Mouse (Mus musculus): ENCODE data around the gene Zcchc9. TPM values are rescaled to one million over a fixed set of nuclear protein-coding genes. Genes with fewer than 3 reads are reported as not detected.

Gene Zcchc9
- polyA plus RNA-seq, 1 experiment = 36.8 TPM

DNA sequence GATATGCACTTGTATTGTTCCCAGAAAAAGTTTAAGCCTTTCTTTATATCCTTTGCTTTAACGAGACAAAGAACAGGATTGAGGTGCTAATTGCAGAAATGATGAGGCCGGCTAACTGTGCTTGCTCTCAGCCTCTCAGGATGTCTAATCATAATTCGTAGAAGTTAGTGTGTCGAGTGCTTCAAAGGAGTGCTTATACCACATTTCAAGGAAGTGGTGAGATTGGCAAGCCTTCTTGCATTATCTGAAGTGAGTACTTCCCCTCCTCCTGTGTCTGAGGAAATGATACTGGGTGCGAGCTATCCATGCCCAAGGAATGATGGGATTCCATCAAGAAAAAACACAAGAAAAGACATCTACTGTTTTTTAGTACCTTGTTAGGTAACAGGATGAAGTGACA, 7.2 kb upstream of the Zcchc9 start:
- Histone ChIP-seq H3K4me1 (ENCODE audit: control insufficient read depth, insufficient read depth, low read length) (no peaks in the 10 kb centered on the region), H3K9ac (ENCODE audit: low read depth, poor library complexity, severe bottlenecking) (no peak overlapping the region; the same call in 1 of the 2 replicates), H3K27ac (ENCODE audit: insufficient read depth, low read length) (no peak overlapping the region), H3K36me3 (ENCODE audit: control insufficient read depth, insufficient read depth, low read length, poor library complexity, severe bottlenecking) (no peaks in the 10 kb centered on the region), H3K4me3 (ENCODE audit: low read depth, low read length) (no peak overlapping the region), H3K27me3 (ENCODE audit: control insufficient read depth, insufficient read depth, low read length, poor library complexity, severe bottlenecking) (no peaks in the 10 kb centered on the region), H3K9me3 (replicated peaks; ENCODE audit: control insufficient read depth, insufficient read depth, low read length, poor library complexity, severe bottlenecking) (peaks cover 8% of the 10 kb centered on the region)
- TF ChIP-seq EP300 (IDR thresholded peaks at IDR 0.05; ENCODE audit: insufficient read depth, low read depth, low read length) (no peak), CTCF (IDR thresholded peaks at IDR 0.05; ENCODE audit: low read depth, low read length) (no peak), POLR2A (IDR thresholded peaks at IDR 0.05; ENCODE audit: insufficient read depth, low read length) (no peak)

- Histone ChIP-seq H3K27me3 (ENCODE audit: control insufficient read depth, insufficient read depth, low read length, poor library complexity, severe bottlenecking) (no peaks in the 10 kb centered on the region), H3K9ac (ENCODE audit: low read depth, poor library complexity, severe bottlenecking) (no peak overlapping the region), H3K4me1 (ENCODE audit: control insufficient read depth, insufficient read depth, low read length) (no peaks in the 10 kb centered on the region), H3K36me3 (ENCODE audit: control insufficient read depth, insufficient read depth, low read length, poor library complexity, severe bottlenecking) (peaks cover 12% of the 10 kb centered on the region), H3K9me3 (replicated peaks; ENCODE audit: control insufficient read depth, insufficient read depth, low read length, poor library complexity, severe bottlenecking) (peaks cover 8% of the 10 kb centered on the region), H3K4me3 (ENCODE audit: low read depth, low read length) (no peak overlapping the region), H3K27ac (ENCODE audit: insufficient read depth, low read length) (no peak overlapping the region)
- TF ChIP-seq CTCF (IDR thresholded peaks at IDR 0.05; ENCODE audit: low read depth, low read length) (no peak), POLR2A (IDR thresholded peaks at IDR 0.05; ENCODE audit: insufficient read depth, low read length) (no peak), EP300 (IDR thresholded peaks at IDR 0.05; ENCODE audit: insufficient read depth, low read depth, low read length) (no peak)
These were observed 2.0 kb upstream of the Zcchc9 start for GRCm38 (mm10) chr13:91809476-91809875.

DNA sequence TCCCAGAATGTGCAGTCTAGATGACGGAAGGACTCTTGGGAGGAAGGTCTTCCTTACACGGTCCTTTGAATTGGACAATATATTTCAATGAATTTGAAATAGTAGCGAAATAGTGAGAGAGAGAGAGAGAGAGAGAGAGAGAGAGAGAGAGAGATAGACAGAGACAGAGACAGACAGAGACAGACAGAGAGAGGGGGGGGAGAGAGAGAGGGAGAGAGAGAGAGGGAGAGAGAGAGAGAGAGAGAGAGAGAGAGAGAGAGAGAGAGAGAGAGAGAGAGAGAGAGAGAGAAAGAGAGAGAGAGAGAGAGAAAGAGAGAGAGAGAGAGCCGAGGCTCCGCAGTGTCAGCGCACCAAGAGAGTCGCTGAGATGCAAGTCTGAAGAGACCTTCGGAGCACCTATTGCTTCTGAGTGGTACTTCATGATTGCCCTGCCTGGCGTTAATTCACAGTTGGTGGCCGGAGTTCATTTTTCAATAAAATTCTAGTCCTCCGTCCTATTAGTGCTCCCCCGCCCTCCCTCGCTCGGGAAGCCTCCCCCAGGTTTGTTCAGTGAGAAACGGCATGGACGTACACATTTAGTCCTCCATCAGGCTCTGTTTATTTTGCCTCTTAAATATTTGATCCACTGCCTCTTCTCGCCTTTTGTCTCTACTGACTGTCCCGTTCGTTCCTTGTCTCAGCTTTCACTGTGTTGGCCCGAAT, 520 bp upstream of the Zcchc9 start:
- peaks cover 12% of the 10 kb centered on the region for H3K36me3 ChIP-seq (ENCODE audit: control insufficient read depth, insufficient read depth, low read length, poor library complexity, severe bottlenecking)
- H3K27ac ChIP-seq (ENCODE audit: insufficient read depth, low read length) = peak overlapping the region; percentile 16; the same call in 1 of the 2 replicates
- no peaks in the 10 kb centered on the region for H3K27me3 ChIP-seq (ENCODE audit: control insufficient read depth, insufficient read depth, low read length, poor library complexity, severe bottlenecking)
- H3K9me3 ChIP-seq (replicated peaks; ENCODE audit: control insufficient read depth, insufficient read depth, low read length, poor library complexity, severe bottlenecking) = no peaks in the 10 kb centered on the region
- H3K4me1 ChIP-seq (ENCODE audit: control insufficient read depth, insufficient read depth, low read length) = no peaks in the 10 kb centered on the region
- H3K9ac ChIP-seq (ENCODE audit: low read depth, poor library complexity, severe bottlenecking) = peak overlapping the region; percentile 88
- H3K4me3 ChIP-seq (ENCODE audit: low read depth, low read length) = peak overlapping the region; percentile 83
- no peak for TF ChIP-seq POLR2A (IDR thresholded peaks at IDR 0.05; ENCODE audit: insufficient read depth, low read length)
- TF ChIP-seq EP300 (IDR thresholded peaks at IDR 0.05; ENCODE audit: insufficient read depth, low read depth, low read length) = no peak

DNA sequence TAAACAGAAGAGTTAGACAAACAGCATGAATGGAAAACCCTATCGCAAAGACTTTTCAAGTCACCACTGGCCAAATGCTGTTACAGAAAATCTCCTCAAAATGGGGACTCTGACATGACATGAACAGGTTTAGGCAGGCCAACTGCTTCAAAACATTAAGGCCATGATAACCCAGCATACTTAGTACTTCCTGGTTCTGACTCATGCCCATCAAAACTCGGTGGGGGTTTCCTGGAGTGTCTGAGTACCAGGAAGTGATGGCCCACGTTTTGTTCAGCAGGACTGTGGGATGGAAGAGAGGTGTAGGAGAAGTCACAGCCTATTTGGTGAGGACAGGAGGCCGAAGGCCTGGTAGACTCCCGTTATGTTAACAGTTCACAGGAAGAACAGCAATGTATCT, 5.8 kb downstream of the Zcchc9 start:
- H3K9ac ChIP-seq (ENCODE audit: low read depth, poor library complexity, severe bottlenecking) = no peak overlapping the region
- H3K4me1 ChIP-seq (ENCODE audit: control insufficient read depth, insufficient read depth, low read length) = no peaks in the 10 kb centered on the region
- no peak overlapping the region for H3K4me3 ChIP-seq (ENCODE audit: low read depth, low read length)
- H3K36me3 ChIP-seq (ENCODE audit: control insufficient read depth, insufficient read depth, low read length, poor library complexity, severe bottlenecking) = peaks cover 48% of the 10 kb centered on the region
- TF ChIP-seq POLR2A (IDR thresholded peaks at IDR 0.05; ENCODE audit: insufficient read depth, low read length) (no peak), EP300 (IDR thresholded peaks at IDR 0.05; ENCODE audit: insufficient read depth, low read depth, low read length) (no peak), CTCF (IDR thresholded peaks at IDR 0.05; ENCODE audit: low read depth, low read length) (no peak)
- no peak overlapping the region for H3K27ac ChIP-seq (ENCODE audit: insufficient read depth, low read length)
- no peaks in the 10 kb centered on the region for H3K27me3 ChIP-seq (ENCODE audit: control insufficient read depth, insufficient read depth, low read length, poor library complexity, severe bottlenecking)
- no peaks in the 10 kb centered on the region for H3K9me3 ChIP-seq (replicated peaks; ENCODE audit: control insufficient read depth, insufficient read depth, low read length, poor library complexity, severe bottlenecking)

- H3K9ac ChIP-seq (ENCODE audit: low read depth, poor library complexity, severe bottlenecking) = no peak overlapping the region
- no peak overlapping the region for H3K27ac ChIP-seq (ENCODE audit: insufficient read depth, low read length)
- peaks cover 36% of the 10 kb centered on the region for H3K36me3 ChIP-seq (ENCODE audit: control insufficient read depth, insufficient read depth, low read length, poor library complexity, severe bottlenecking)
- H3K9me3 ChIP-seq (replicated peaks; ENCODE audit: control insufficient read depth, insufficient read depth, low read length, poor library complexity, severe bottlenecking) = no peaks in the 10 kb centered on the region
- H3K27me3 ChIP-seq (ENCODE audit: control insufficient read depth, insufficient read depth, low read length, poor library complexity, severe bottlenecking) = no peaks in the 10 kb centered on the region
- no peak overlapping the region for H3K4me3 ChIP-seq (ENCODE audit: low read depth, low read length)
- H3K4me1 ChIP-seq (ENCODE audit: control insufficient read depth, insufficient read depth, low read length) = no peaks in the 10 kb centered on the region
- no peak for TF ChIP-seq EP300 (IDR thresholded peaks at IDR 0.05; ENCODE audit: insufficient read depth, low read depth, low read length)
- no peak for TF ChIP-seq POLR2A (IDR thresholded peaks at IDR 0.05; ENCODE audit: insufficient read depth, low read length)
- no peak for TF ChIP-seq CTCF (IDR thresholded peaks at IDR 0.05; ENCODE audit: low read depth, low read length)
These were observed 10.1 kb downstream of the Zcchc9 start for GRCm38 (mm10) chr13:91797442-91797841.

DNA sequence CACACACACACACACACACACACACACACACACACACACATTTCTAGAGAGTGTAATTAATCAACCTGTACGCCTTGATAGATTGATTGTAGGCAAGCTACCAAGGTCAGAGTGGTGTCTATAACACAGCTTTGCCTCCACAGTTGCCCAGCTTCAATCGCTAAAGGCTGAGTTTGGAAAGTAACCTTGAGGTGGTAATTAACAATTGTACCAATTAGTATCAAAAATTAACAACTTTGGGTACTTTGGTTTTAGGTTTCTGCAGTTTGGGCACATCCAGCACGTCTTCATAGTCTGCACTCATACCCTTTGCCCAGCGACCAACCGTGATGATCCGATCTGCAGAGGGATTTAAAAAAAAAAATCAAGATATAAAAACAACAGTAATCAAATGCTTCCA, 10.6 kb downstream of the Zcchc9 start:
- Histone ChIP-seq H3K9me3 (replicated peaks; ENCODE audit: control insufficient read depth, insufficient read depth, low read length, poor library complexity, severe bottlenecking) (no peaks in the 10 kb centered on the region), H3K4me3 (ENCODE audit: low read depth, low read length) (no peak overlapping the region), H3K9ac (ENCODE audit: low read depth, poor library complexity, severe bottlenecking) (no peak overlapping the region), H3K27ac (ENCODE audit: insufficient read depth, low read length) (no peak overlapping the region), H3K27me3 (ENCODE audit: control insufficient read depth, insufficient read depth, low read length, poor library complexity, severe bottlenecking) (no peaks in the 10 kb centered on the region), H3K36me3 (ENCODE audit: control insufficient read depth, insufficient read depth, low read length, poor library complexity, severe bottlenecking) (peaks cover 36% of the 10 kb centered on the region), H3K4me1 (ENCODE audit: control insufficient read depth, insufficient read depth, low read length) (no peaks in the 10 kb centered on the region)
- no peak for TF ChIP-seq EP300 (IDR thresholded peaks at IDR 0.05; ENCODE audit: insufficient read depth, low read depth, low read length)
- no peak for TF ChIP-seq CTCF (IDR thresholded peaks at IDR 0.05; ENCODE audit: low read depth, low read length)
- TF ChIP-seq POLR2A (IDR thresholded peaks at IDR 0.05; ENCODE audit: insufficient read depth, low read length) = no peak

All from ES-Bruce4 (cell line).